Mouse (Mus musculus): ENCODE results near the gene Tent4a.

The Tent4a gene

GRCm38 (mm10) chr13:69515091-69515490 lies 19.3 kb downstream of the Tent4a start:
- DNase-seq = no peak

DNA sequence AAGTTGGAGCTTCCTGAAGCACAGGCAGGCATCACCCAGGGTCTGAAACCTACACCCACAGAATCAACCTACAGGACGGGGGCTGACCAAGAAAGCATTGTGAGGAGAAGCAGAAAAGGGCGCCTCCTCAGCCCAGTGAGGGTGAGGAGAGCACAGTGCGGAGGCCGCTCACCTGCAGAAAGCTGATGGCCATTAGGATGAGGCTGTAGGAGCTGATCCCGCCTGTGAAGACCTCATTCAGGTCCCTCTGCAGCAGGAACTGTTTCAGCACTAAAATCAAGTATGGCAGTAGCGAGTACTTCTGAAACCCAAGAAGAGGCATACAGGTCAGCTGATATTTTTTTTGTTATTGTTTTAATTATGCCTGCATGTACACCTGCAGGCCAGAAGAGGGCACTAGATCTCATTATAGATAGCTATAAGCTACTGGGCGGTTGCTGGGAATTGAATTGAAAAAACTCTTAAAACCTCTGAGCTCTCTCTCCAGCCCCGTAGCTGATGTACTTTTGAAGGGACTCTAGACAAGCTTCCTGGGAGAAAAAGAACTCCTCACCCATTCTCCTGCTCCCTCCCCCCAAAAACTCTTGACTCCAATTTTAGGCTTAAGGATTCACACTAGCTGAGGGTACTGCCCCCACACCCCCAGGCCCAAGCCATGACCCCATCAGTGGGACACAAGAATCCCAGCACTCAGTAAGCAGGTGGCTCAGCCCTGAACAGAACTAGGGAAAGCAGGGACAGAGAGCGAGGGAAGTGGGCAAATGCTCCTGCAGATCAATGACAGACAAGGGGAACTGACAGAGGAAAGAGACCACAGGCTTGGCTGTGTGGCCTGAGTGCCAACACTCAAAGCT lies 24.8 kb downstream of the Tent4a start:
- no peak for DNase-seq

- no peak for DNase-seq
Measured at GRCm38 (mm10) chr13:69507666-69508065, 26.8 kb downstream of the Tent4a start.

GRCm38 (mm10) chr13:69506341-69507086 lies 27.9 kb downstream of the Tent4a start:
- no peak for DNase-seq

- DNase-seq = no peak
Measured at GRCm38 (mm10) chr13:69502863-69503262, 31.6 kb downstream of the Tent4a start.

DNA sequence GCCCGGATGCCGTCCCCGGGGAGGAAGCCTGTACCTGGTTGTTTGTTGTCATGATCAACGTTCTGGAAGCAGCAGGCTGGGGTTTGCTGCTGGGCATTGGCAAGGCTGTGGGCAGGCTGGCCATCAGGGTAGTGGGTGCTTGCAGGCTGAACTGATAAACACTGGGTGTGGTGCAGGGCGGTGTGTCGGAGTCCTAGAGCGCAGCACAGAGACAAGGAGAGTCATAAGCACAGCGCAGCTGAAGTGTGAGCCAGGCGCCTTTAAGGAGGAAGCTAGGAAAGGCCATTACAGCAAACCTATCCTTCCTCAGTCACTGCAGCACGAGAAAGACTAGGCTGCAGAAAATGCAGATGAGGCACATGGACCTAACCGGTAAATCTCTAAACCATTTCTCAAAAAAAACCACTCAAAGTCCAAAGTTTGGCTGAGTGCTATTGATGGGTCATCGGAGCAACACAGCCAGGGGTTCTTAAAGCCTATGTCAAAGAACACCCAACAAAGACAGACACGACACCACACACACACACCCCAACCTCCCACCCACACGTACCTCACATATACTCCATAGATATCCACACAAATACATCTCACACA lies 32.2 kb downstream of the Tent4a start:
- no peak for DNase-seq

DNA sequence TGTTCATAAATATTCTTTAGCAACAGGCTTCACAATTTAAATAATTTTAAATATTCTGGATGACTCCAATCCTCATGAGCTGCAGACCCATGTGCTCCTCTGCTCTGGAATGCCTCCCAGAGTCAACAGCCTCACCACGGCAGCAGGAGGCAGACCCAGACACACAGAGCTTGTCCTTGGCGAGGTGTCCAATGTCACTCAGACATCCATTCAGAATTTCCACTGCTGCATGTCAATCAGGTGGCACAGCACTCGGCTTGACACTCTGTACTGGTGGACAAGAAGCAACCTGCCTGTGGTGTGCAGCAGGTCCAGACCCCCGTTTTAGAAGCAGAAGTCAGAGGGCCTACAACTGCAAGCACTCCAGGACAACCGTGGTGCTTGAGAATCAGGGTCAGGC lies 36.1 kb downstream of the Tent4a start:
- no peak for DNase-seq

- DNase-seq = peak in 1 of 2 experiments; percentile 61
Measured at GRCm38 (mm10) chr13:69492876-69493463, 41.4 kb downstream of the Tent4a start.

DNA sequence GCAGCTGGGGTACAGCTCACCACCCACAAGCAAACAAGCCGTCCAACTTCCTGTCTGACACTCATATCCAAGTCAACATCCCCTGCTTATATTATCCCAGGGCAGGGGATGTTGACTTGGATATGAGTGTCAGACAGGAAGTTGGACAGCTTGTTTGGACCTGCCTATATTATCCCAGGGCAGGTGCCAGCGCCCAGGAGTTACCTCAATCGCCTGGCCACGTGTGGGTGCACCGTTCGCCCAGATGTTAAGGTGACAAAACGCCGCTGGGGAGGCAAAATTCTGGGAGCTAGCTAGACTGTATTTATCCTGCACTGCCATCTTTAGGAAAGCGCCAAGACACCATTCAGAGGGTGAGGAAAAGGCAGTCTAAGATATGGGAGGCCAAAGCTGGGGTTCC lies 44.6 kb downstream of the Tent4a start:
- no peak for DNase-seq

- DNase-seq = no peak
Measured at GRCm38 (mm10) chr13:69488565-69489255, 45.7 kb downstream of the Tent4a start.

DNA sequence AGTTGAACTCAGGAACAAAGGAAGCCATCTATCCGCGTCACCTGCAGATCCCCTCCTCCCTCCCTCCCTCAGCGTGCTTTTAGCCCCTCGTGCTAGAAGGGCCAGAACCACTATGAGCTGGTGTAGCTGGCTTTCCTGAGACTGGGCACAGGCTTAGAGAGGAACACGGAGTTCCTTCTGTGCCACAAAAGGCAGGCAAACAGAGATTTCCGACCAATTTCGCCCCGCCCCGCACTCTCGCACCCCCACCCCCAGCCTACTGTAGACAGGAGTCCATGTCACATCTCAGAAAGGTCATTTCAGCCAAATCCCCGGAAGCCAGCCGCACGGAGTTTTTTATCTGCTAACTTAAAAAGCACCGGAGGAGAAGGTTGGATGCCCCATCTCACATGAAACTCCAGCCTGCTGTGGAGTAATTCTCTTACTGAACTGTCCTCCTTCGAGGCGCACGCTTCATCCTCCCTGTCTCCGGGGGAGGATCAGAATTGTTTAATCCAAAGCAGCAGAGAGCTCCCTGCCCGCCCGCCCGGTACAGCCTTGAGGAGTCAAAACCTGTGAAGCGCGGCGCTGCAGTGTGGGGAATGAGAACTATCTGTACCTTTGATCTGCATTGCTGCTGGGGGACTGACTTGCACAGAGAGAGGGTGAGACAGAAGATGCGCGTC lies 46.7 kb downstream of the Tent4a start:
- no peak for DNase-seq

GRCm38 (mm10) chr13:69487108-69487507 lies 47.3 kb downstream of the Tent4a start:
- DNase-seq = no peak

- no peak for DNase-seq
Measured at GRCm38 (mm10) chr13:69485833-69486232, 48.6 kb downstream of the Tent4a start.

GRCm38 (mm10) chr13:69485326-69485725 lies 49.1 kb downstream of the Tent4a start:
- DNase-seq = no peak

- DNase-seq = peak in 1 of 2 experiments; percentile 50
Measured at GRCm38 (mm10) chr13:69482751-69483150, 51.7 kb downstream of the Tent4a start.

- DNase-seq = peak; percentile 54 to 70
Measured at GRCm38 (mm10) chr13:69481634-69482505, 52.5 kb downstream of the Tent4a start.

- DNase-seq = peak; percentile 22 to 40
Measured at GRCm38 (mm10) chr13:69481026-69481425, 53.4 kb downstream of the Tent4a start.

DNA sequence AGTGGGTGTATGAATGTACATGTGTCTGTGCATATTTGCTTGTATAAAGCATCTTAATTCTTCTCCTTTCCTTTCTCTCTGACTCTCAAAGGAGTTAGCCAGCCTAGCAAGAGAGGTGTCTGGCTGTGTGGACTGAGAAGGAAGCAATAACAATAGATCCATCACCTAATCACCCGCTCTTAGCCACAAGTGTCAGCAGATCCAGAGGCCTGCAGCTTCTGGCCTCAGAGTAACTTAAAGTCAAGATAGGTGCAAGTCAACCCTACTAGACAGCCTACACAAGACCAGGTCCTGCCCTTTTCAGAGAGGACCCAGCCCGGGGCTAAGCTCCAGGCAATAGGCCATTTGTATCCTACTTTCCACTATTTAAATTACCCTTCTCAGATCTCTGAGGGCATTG lies 54.5 kb downstream of the Tent4a start:
- DNase-seq = no peak

DNA sequence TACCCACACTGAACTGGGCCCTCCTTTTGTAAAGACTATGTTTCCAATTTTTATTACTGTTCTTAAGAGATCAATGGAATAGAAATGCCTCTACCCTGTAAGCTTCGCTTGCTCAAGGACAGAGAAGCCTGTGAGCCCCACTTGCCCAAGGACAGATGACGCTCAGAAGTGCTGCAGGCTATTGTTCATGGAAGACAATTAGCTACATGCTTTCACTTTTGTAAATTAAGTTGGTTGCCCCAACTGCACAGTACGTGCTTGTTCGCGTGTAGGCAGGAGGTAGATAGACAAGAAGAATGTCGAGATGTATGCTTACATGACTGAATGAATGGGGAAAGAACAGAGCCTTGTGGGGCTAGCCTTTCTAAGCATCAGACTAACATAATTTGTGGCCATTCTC lies 55.7 kb downstream of the Tent4a start:
- no peak for DNase-seq

DNA sequence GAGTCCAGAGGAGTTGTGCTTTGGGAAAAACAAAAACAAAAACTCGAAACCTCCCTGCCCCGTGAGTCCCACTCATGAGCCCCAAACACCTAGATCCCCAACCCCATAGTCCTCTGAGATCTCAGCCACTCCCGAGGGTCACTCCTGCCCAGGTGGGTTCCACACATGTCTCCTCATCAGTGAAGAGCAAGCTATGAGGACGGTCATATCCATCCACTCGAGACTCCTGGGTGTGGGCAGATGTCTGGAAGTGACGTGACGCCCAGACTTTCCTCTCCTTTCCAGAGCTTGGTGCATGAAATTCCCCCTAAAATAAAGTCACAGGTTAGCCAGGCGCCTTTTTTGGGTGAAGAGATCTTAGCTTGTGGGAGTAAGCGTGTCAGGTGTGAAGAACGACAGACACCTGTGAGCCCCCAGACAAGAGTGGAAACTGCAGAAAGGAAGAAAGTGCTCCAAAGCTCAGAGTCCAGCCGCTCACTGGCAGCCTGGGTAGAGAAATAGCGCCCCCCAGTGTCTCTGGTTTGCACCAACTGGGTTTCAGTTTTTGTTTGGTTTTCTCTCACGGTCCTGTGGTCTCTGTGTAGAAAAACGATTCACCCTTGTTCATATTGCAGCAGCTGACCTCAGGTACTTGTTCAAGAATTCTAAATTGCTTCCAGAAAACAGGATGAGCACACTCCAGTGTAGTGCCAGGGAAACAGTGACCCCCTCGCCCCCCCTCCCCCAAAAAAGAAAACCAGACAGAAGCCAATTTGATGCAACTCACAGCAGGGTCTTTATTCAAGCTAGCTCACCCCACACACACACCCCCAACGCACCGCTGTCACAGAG lies 73.6 kb downstream of the Tent4a start:
- peak; percentile 64 to 74 for DNase-seq

All from lung, postnatal 4 days (tissue).